In the genomic region with DNA sequence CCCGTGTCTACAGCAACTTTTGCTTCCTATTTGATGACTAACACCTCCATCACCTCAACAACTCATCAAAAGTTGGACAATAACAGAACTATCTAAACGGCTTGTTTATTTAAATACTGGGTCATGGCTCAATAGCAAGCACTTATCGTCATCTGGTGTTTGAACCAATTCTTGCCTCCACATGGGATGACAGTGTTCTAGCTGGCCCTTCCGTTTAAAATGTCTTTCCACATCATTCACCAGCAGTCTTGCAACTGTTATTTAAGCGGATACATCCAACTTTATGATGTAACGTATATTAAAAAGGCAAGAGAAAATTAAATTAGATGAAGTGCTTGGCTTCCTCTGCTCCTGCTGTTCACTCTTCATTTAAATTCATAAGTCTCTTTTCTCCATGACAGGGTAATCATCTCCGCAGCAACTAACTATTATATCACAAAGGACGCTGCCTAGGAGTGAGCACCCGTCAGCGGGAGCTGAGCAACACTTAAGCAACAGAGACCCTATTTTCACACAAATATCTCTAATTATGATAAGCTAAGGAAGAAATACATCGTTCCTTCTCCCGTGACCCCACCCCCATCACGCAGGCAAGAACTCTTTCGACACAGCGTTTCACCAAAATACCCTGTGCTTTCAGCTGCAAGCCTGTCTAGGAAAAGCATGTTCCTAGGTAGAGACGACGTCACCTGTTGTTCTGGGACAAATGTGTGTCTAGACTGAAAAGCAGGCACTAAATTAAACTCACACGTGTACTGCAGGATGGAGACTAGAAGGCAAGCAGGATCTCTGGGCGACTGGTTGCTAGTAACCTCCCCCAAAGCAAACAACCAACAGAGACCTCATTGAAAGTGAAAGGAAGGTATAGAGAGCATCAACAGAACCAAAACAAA, we compare ENCODE assay signal across 15 mouse cellular contexts. TPM values are rescaled to one million over a fixed set of nuclear protein-coding genes. Genes with fewer than 3 reads are reported as not detected.
DNase-seq lines count a peak whose midpoint lies in the region; ATAC-seq and TF ChIP-seq lines count a peak whose summit lies in the region.
"Had no signal": no experiment of that assay in that cellular context is flagged by ENCODE, and none has a peak within 500 bp of the region (broad histone marks: within the 10 kb centered on the region; RNA-seq: fewer than 3 reads in every experiment).

No protein-coding gene starts in this region.

- TF ChIP-seq CTCF in liver, postnatal 0 days (IDR thresholded peaks at IDR 0.05; ENCODE audit: low read depth): no peak

- H3K27me3 ChIP-seq in forebrain, embryonic 15.5 days: no peaks in the 10 kb centered on the region
- no peaks in the 10 kb centered on the region for H3K27me3 ChIP-seq in forebrain, embryonic 12.5 days
- no peaks in the 10 kb centered on the region for H3K27me3 ChIP-seq in liver, embryonic 12.5 days (replicated peaks)
- no peaks in the 10 kb centered on the region for H3K27me3 ChIP-seq in liver, embryonic 11.5 days (replicated peaks; ENCODE audit: control insufficient read depth, insufficient read depth, low read length)
- no peaks in the 10 kb centered on the region for H3K27me3 ChIP-seq in liver, postnatal 0 days (ENCODE audit: insufficient read depth, low read length)
- H3K27me3 ChIP-seq: embryonic facial prominence, embryonic 12.5 days; heart, embryonic 15.5 days had no signal

- ATAC-seq in forebrain, embryonic 15.5 days (replicated peaks): peak; percentile 53
- ATAC-seq in forebrain, embryonic 12.5 days (ENCODE audit: low FRiP score): no peak
- ATAC-seq in liver, embryonic 12.5 days: no peak
- no peak for ATAC-seq in liver, embryonic 11.5 days (replicated peaks; ENCODE audit: low FRiP score)
- ATAC-seq in liver, postnatal 0 days: peak; percentile 87

- peak overlapping the region; percentile 19; the same call in 1 of the 2 replicates for H3K4me2 ChIP-seq in forebrain, embryonic 15.5 days (replicated peaks)
- no peak overlapping the region for H3K4me2 ChIP-seq in forebrain, embryonic 12.5 days
- H3K4me2 ChIP-seq in liver, embryonic 12.5 days: peak overlapping the region; percentile 16; the same call in 1 of the 2 replicates
- no peak overlapping the region for H3K4me2 ChIP-seq in liver, embryonic 11.5 days
- H3K4me2 ChIP-seq in liver, postnatal 0 days (ENCODE audit: low read depth, low read length): 0 out of 2 replicates have a peak overlapping the region, but pooled peaks have one; percentile 26
- H3K4me2 ChIP-seq: embryonic facial prominence, embryonic 12.5 days; heart, embryonic 15.5 days had no signal

- H3K9me3 ChIP-seq in forebrain, embryonic 15.5 days: no peaks in the 10 kb centered on the region
- H3K9me3 ChIP-seq in forebrain, embryonic 12.5 days: no peaks in the 10 kb centered on the region
- H3K9me3 ChIP-seq in liver, embryonic 12.5 days (replicated peaks): no peaks in the 10 kb centered on the region
- no peaks in the 10 kb centered on the region for H3K9me3 ChIP-seq in liver, embryonic 11.5 days (ENCODE audit: control insufficient read depth, low read length)
- H3K9me3 ChIP-seq in liver, postnatal 0 days (ENCODE audit: low read length): no peaks in the 10 kb centered on the region
- H3K9me3 ChIP-seq: embryonic facial prominence, embryonic 12.5 days; heart, embryonic 15.5 days had no signal

- H3K9ac ChIP-seq in forebrain, embryonic 15.5 days (replicated peaks): no peak overlapping the region
- H3K9ac ChIP-seq in forebrain, embryonic 12.5 days: no peak overlapping the region
- no peak overlapping the region for H3K9ac ChIP-seq in liver, embryonic 12.5 days
- H3K9ac ChIP-seq in liver, embryonic 11.5 days (ENCODE audit: low read depth, low read length): no peak overlapping the region
- no peak overlapping the region for H3K9ac ChIP-seq in liver, postnatal 0 days (replicated peaks)
- H3K9ac ChIP-seq: embryonic facial prominence, embryonic 12.5 days; heart, embryonic 15.5 days had no signal

- DNase-seq in liver, embryonic 11.5 days (ENCODE audit: low spot score): no peak
- DNase-seq in brain, adult 2 months (ENCODE audit: low read depth, low spot score): peak; percentile 9
- DNase-seq in liver, postnatal 0 days: peak; percentile 29
- no peak for DNase-seq in left cerebral cortex, adult 18-20 months (ENCODE audit: low spot score in 2 of 2)
- DNase-seq in layer of hippocampus, adult 8-10 months (ENCODE audit: low spot score in 2 of 2): no peak
- DNase-seq: adrenal gland, postnatal 14 days; gastrocnemius, postnatal 14 days; right cerebral cortex, postnatal 14 days; thymus, adult 18-20 months had no signal

- peaks cover 8% of the 10 kb centered on the region for H3K4me1 ChIP-seq in forebrain, embryonic 15.5 days
- peaks cover 9% of the 10 kb centered on the region for H3K4me1 ChIP-seq in forebrain, embryonic 12.5 days
- H3K4me1 ChIP-seq in liver, embryonic 12.5 days: 0 out of 2 replicates have a peak, but pooled peaks cover 4% of the 10 kb centered on the region
- no peaks in the 10 kb centered on the region; the same call in 1 of the 2 replicates for H3K4me1 ChIP-seq in liver, embryonic 11.5 days (replicated peaks; ENCODE audit: control insufficient read depth, insufficient read depth, low read length)
- peaks cover 4% of the 10 kb centered on the region; the same call in 1 of the 2 replicates for H3K4me1 ChIP-seq in liver, postnatal 0 days (ENCODE audit: insufficient read depth)
- H3K4me1 ChIP-seq: embryonic facial prominence, embryonic 12.5 days had no signal

- H3K36me3 ChIP-seq in forebrain, embryonic 15.5 days: no peaks in the 10 kb centered on the region
- H3K36me3 ChIP-seq in forebrain, embryonic 12.5 days (replicated peaks): no peaks in the 10 kb centered on the region
- H3K36me3 ChIP-seq in liver, embryonic 12.5 days: no peaks in the 10 kb centered on the region
- no peaks in the 10 kb centered on the region for H3K36me3 ChIP-seq in liver, embryonic 11.5 days (ENCODE audit: control insufficient read depth, insufficient read depth, low read length)
- H3K36me3 ChIP-seq in liver, postnatal 0 days (replicated peaks; ENCODE audit: insufficient read depth, low read length): no peaks in the 10 kb centered on the region
- H3K36me3 ChIP-seq: embryonic facial prominence, embryonic 12.5 days; heart, embryonic 15.5 days had no signal

- no peak for TF ChIP-seq EP300 in liver, postnatal 0 days (IDR thresholded peaks at IDR 0.05; ENCODE audit: low read depth)

- WGBS in forebrain, embryonic 15.5 days: 35% methylated on average over 19 of the region's 19 CpGs
- 43% methylated on average over 19 of the region's 19 CpGs for WGBS in forebrain, embryonic 12.5 days
- WGBS in liver, embryonic 12.5 days (ENCODE audit: insufficient replicate concordance): 53% methylated on average over 19 of the region's 19 CpGs
- 57% methylated on average over 19 of the region's 19 CpGs for WGBS in liver, embryonic 11.5 days
- WGBS in liver, postnatal 0 days (ENCODE audit: insufficient replicate concordance): 51% methylated on average over 19 of the region's 19 CpGs

- H3K27ac ChIP-seq in forebrain, embryonic 15.5 days (replicated peaks): 0 out of 2 replicates have a peak overlapping the region, but pooled peaks have one; percentile 2
- no peak overlapping the region for H3K27ac ChIP-seq in forebrain, embryonic 12.5 days
- no peak overlapping the region for H3K27ac ChIP-seq in liver, embryonic 12.5 days
- no peak overlapping the region for H3K27ac ChIP-seq in liver, embryonic 11.5 days (ENCODE audit: low read depth, low read length)
- H3K27ac ChIP-seq in liver, postnatal 0 days (ENCODE audit: low read depth): peak overlapping the region; percentile 86
- H3K27ac ChIP-seq: embryonic facial prominence, embryonic 12.5 days; heart, embryonic 15.5 days; macrophage had no signal

- H3K4me3 ChIP-seq in forebrain, embryonic 15.5 days: no peak overlapping the region
- H3K4me3 ChIP-seq in forebrain, embryonic 12.5 days (replicated peaks): no peak overlapping the region
- H3K4me3 ChIP-seq in liver, embryonic 12.5 days: no peak overlapping the region
- H3K4me3 ChIP-seq in liver, embryonic 11.5 days (ENCODE audit: low read depth, low read length): no peak overlapping the region
- H3K4me3 ChIP-seq in liver, postnatal 0 days (ENCODE audit: low read depth, low read length): no peak overlapping the region
- H3K4me3 ChIP-seq: embryonic facial prominence, embryonic 12.5 days; heart, embryonic 15.5 days had no signal

RNA-seq across cellular contexts. Expression of a gene that starts 20.2 kb away (rescaled TPM):
- 0.41 and 2.2 TPM in 2 replicates for polyA plus RNA-seq in forebrain, embryonic 15.5 days (2015; fragmentation: Nextera tagmentation; extraction: Ambion mirVana)
- polyA plus RNA-seq in forebrain, embryonic 12.5 days (2016; fragmentation: Nextera tagmentation; extraction: Ambion mirVana): 1.4 and 1.7 TPM in 2 replicates
- polyA plus RNA-seq in liver, embryonic 12.5 days (2016; fragmentation: Nextera tagmentation; extraction: Ambion mirVana): 1.9 and 2.2 TPM in 2 replicates
- 2.1 and 3.0 TPM in 2 replicates for polyA plus RNA-seq in liver, embryonic 11.5 days (2014; fragmentation: Nextera tagmentation; extraction: Ambion mirVana)
- polyA plus RNA-seq in liver, postnatal 0 days (2015; fragmentation: Nextera tagmentation; extraction: Ambion mirVana): 8.3 and 11.5 TPM in 2 replicates
- 1 to 10 TPM; 1.4 to 1.5 TPM for total RNA-seq in left cerebral cortex, adult 18-20 months (2021)
- total RNA-seq in layer of hippocampus, adult 8-10 months (2022): 1 to 10 TPM; 1.8 to 5.3 (median 3.5) TPM

RNA-seq across cellular contexts. Expression of a gene that starts 50.1 kb away (rescaled TPM):
- polyA plus RNA-seq in forebrain, embryonic 15.5 days (2015; fragmentation: Nextera tagmentation; extraction: Ambion mirVana): 104 and 111 TPM in 2 replicates
- 139 and 143 TPM in 2 replicates for polyA plus RNA-seq in forebrain, embryonic 12.5 days (2016; fragmentation: Nextera tagmentation; extraction: Ambion mirVana)
- polyA plus RNA-seq in liver, embryonic 12.5 days (2016; fragmentation: Nextera tagmentation; extraction: Ambion mirVana): 35.2 and 35.4 TPM in 2 replicates
- 60.3 and 67.9 TPM in 2 replicates for polyA plus RNA-seq in liver, embryonic 11.5 days (2014; fragmentation: Nextera tagmentation; extraction: Ambion mirVana)
- 18.8 and 19.4 TPM in 2 replicates for polyA plus RNA-seq in liver, postnatal 0 days (2015; fragmentation: Nextera tagmentation; extraction: Ambion mirVana)
- 10 to 100 TPM; 26.2 to 27.9 TPM for total RNA-seq in left cerebral cortex, adult 18-20 months (2021)
- total RNA-seq in layer of hippocampus, adult 8-10 months (2022): 10 to 100 TPM; 37.2 to 44.4 (median 40.6) TPM

Comparison
In these comparisons a context has a peak if more than half of its experiments do, and no peak if none do; other contexts are left out.
1. ATAC-seq: peak in forebrain, embryonic 15.5 days (single experiment) and liver, postnatal 0 days (single experiment); none in forebrain, embryonic 12.5 days (single experiment), liver, embryonic 12.5 days (single experiment) and liver, embryonic 11.5 days (single experiment).
2. H3K27ac ChIP-seq: peak in forebrain, embryonic 15.5 days (single experiment) and liver, postnatal 0 days (single experiment); none in forebrain, embryonic 12.5 days (single experiment), liver, embryonic 12.5 days (single experiment) and liver, embryonic 11.5 days (single experiment).
3. H3K4me2 ChIP-seq: peak in forebrain, embryonic 15.5 days (single experiment), liver, embryonic 12.5 days (single experiment) and liver, postnatal 0 days (single experiment); none in forebrain, embryonic 12.5 days (single experiment) and liver, embryonic 11.5 days (single experiment).
4. DNase-seq: peak in brain, adult 2 months (single experiment) and liver, postnatal 0 days (single experiment); none in liver, embryonic 11.5 days (single experiment), left cerebral cortex, adult 18-20 months (0 of 2) and layer of hippocampus, adult 8-10 months (0 of 2).